Mouse (Mus musculus) kidney, adult 11 months (tissue): ENCODE data around the gene Slc5a10.

Experiments
- DNase-seq: peaks from one replicate; pipeline ENCODE4 v3.0.0; 2022

Gene Slc5a10

DNA sequence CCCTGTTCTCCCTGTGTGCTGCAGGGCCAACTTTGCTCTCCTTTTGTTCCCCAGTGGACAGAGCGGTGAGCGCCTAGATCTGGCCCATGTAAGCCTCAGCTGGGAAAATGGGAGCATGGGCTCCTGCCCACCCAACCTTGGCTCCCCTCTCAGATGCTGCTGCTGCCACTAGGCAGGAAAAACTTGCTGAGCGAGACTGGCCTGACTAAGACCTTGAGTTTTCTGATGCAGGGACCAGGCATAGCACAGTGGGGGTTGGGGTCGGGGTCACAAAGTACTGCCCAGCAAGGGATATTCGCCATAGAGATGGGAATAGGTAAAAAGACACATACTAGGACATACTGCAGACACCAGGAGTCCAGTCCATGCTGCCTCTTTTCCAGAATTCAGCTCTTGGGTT is 53.4 kb downstream of the Slc5a10 start:
- no peak for DNase-seq

DNA sequence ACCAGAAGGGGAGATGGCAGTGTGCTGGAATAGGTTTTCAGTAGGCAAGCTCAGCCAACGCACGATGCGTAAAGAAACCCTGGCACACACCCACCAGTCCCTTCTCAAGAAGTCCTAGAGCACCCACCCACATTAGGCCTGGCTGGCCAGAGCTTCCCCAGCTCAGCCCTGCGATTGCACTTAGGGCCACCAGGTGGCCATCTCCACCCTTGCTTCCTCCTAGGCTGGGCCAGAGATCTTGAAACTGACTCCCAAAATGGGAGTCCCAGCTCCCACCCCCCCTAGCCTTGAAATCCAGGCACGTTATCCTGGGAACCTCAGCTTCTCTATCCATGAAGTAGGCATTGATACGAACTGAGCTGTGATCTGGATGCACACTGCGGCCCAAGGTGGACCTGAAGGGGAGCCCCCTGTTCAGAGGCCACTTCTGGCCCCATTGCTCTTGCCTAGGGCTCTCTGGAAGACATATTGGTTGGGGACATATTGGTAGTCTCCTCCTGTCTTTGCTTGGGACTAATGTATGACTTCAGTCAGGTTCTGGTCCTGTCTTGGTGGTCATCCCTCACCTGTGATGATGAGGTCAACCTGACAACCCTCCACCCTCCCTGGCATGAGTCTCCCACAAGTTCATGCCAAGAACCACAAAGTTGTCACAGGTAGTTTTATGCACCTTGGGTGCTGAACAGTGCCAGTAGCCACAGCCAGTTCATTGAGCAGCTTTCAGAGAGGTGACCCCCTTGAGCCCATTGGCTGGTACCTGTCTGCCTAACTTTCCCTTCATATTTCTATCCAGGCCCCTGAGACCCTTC is 54.4 kb downstream of the Slc5a10 start:
- no peak for DNase-seq

- no peak for DNase-seq
These were observed 55.2 kb downstream of the Slc5a10 start for GRCm38 (mm10) chr11:61665401-61665800.

GRCm38 (mm10) chr11:61662189-61662588 is 58.4 kb downstream of the Slc5a10 start:
- DNase-seq = no peak

DNA sequence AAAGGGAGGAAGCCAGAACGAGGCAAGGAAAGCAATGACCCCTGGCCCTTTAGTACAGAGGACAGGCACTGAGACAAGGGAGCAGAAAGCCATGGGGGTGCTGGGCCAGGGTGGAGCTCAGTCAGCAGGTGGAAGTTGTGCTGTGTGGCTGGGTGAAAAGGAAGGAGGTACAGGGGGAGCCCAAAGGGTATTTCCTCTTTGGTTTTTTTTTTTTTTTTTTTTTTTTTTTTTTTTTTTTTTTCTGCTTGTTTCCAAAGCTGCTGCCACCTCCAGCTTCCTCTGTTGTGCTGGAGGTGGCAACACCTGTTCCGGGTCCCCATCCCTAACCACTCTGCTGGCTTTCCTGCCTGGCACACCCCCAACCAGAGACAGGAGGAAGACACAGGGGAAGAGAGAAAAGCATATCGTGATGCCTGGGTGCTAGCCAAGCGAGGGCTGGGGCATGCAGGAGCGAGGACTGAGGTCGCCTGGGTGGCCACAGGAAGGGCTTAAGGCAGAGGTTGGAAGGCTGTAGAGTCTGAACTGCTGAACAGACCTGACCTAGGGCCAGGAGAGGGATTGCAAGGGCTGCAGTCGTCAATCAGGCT is 59.7 kb downstream of the Slc5a10 start:
- DNase-seq = no peak

GRCm38 (mm10) chr11:61660001-61660400 is 60.6 kb downstream of the Slc5a10 start:
- DNase-seq = no peak

DNA sequence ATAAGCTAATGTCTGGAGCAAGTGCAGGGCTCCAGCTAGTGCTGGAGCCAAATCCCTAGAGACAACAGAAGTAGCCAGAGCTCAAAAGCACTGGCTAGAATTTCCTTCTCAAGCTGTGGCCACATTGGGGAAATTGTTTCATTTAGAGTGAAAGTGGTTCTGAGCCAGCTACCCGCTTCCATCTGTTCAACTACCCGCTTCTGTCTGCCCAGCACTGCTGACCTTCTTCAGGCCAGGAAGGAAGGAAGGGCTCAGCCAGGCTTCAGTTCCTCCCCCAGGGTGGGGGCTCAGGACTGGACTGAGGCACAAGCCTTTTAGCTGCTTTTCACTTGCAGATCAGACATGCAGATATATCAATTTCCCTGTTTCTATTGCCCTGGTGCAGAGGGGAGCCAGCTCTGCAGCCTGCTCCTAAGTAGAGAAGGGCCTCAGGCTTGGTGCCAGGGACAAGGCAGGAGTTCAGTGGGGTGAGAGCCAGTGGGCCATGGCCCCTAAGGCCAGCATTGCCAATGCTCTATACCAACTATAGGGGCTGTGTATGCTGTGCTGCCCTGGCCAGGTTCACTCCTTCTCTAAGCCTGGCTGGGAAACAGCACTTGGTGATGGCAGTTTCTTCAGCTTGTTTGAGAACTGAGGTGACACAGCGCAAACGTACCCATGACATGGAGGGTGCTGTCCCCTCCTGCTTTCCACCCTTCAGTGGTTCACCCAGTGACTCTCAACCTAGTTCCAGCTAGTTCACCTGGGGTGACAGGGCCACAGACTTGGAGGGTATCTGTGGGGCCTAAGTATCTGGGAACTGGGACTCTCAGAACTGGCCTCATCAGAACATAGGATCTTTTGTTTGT is 61.4 kb downstream of the Slc5a10 start:
- DNase-seq = peak; percentile 29

GRCm38 (mm10) chr11:61658360-61658922 is 62.2 kb downstream of the Slc5a10 start:
- no peak for DNase-seq

DNA sequence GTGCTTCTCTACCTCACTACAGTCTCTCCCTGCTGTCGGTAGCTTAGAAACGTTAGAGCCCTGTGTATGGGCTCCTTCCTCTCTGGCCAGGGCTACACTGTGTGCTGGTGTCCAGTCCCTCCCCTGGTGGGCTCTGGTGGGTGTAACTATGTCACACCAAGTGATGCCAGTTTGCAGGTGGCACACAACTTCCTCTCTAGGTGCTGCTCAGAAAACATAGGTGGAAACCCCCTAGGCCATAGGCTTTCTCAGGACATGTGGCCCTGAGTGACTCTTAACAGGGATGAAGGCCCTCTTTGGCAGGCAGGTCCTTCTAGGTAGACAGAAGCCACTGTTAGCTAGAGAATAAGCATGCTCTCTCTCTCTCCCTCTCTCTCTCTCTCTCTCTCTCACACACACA is 63.2 kb downstream of the Slc5a10 start:
- DNase-seq = no peak

DNA sequence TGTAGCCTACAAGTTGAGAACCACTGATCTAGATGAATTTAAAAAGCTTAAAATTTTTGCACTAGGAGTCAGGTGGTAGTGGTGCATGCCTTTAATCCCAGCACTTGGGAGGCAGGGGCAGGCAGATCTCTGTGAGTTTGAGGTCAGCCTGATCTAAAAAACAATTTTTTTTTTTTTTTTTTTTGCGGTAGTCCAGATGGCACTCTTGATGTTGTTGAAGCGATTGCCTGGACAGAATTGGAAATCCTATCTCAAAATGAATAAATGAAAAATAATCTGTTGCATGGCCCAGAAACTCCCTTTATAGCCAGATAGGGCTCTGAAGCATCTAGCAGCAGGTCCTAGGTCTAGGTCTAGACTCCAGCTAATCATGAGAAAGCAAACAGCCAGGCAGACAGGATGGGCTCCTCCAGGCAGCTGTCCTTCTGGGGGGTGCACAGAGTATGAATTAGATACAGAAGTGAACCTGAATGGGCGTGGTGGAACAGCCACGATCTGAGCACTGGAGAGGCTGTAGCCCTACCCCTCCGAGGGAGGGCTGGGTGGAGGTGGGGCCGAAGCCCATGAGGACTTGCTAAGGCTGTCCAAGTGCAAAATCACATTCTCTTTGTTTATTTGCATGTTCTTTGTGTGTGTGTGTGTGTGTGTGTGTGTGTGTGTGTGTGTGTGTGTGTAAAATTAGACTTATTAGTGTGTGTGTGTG is 64.3 kb downstream of the Slc5a10 start:
- DNase-seq = no peak

GRCm38 (mm10) chr11:61655649-61656048 is 65.0 kb downstream of the Slc5a10 start:
- DNase-seq = no peak

- DNase-seq = no peak
These were observed 65.8 kb downstream of the Slc5a10 start for GRCm38 (mm10) chr11:61654786-61655311.

DNA sequence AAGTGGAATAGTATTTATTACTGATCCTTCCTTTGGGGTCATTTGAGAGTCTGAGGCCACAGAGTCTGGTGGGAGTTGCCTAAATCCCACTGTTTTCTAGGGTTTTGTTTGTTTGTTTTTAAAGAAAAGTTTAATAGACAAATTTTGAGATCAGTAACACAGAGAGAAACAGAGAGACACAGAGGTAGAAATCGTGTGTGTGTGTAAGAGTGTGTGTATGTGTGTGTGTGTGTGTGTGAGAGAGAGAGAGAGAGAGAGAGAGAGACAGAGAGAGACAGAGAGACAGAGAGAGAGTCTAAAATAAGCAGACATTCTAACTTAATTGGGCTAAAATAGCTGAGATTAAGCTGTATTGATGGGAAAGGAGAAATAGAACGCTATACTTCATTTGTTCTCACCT is 67.1 kb downstream of the Slc5a10 start:
- no peak for DNase-seq

DNA sequence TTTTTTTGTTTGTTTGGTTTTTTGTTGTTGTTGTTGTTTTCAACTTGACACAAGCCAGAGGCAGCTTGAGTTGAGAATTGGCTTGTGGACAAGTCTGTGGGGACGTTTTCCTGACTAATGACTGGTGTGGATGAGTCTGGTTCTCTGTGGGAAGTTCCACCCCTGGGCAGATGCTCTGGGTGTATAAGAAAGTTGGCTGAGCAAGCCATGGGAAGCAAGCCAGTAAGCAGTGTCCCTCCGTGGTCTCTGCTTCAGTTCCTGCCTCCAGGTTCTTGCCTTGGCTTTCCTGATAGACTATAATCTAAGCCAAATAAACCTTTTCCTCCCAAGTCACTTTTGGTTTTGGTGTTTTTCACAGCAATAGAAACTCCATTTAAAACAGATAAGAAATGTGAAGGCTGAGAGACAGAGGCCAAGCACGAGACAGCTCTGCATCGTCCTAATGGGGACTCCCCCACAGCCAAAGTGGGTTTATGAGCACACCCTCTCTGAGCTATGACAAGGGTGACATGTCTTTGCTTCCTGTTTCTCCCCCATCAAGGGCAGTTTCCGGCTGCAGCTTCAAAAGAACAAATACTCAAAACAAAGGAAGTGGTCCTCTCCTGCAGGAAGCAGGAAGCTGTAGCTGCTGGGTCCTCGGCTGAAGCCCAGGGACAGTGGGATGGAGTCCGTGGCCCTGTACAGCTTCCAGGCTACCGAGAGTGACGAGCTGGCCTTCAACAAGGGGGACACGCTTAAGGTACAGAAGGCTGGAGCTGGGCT is 67.8 kb downstream of the Slc5a10 start, which contains the start of gene Grap:
Gene Grap (plus strand): TSS at position 580 of the 762 bp plus-strand sequence.
- peak; percentile 48 for DNase-seq

DNA sequence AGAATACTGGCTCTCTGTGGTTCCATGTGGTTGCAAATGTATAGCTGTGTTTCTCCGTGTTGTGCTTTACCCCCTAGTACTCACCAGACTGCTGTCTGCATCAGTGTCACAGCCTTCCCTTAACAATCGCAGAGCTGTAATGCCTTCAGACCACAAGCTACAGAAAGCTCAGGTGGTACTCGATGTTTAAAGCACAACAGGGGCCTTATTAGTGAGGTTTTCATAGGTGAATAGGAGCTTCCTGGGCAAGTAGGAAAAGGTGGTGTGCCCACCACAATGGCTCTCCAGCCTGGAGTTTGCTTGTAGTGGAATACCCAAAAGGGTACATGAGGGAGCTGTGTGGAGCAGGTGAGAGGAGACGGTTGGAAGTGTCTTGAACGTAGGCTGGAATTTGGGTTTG is 68.4 kb downstream of the Slc5a10 start:
- no peak for DNase-seq

DNA sequence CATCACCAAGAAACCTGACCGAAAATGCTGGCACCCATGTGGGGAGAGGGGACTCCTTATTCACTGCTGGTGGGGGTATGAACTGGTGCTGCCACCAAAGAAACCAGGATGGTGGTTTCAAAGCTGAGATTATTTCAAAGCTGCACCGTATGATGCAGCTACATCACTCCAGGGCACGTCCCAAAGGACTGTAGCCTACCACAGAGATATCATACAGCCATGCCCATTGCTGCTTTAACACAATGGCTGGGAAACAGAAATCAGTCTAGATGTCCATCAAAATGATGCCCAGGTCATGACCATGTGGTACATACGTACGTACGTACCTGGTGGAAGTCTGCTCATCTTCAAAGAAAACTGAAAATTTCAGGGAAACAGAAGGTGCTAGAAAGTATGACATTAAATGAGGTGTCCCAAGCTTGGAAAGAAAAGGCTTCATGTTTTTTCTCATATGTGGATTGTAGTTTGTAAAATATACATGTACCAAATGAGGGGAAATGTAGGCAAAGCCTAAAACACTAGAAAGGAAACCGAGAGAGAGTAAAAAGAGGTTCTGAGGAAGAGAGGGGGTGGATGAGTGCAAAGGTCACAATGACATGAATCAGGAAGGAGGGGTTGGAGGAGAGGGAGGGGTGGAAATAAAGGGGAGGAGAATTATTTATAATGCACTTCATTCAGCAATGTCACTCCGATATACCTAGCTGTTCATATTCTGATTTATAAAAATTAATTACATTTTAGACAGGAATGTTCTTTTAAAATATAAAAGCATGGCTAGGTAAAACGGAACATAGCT is 70.0 kb downstream of the Slc5a10 start:
- no peak for DNase-seq

- no peak for DNase-seq
These were observed 71.0 kb downstream of the Slc5a10 start for GRCm38 (mm10) chr11:61649626-61650025.

GRCm38 (mm10) chr11:61649163-61649580 is 71.5 kb downstream of the Slc5a10 start:
- no peak for DNase-seq

DNA sequence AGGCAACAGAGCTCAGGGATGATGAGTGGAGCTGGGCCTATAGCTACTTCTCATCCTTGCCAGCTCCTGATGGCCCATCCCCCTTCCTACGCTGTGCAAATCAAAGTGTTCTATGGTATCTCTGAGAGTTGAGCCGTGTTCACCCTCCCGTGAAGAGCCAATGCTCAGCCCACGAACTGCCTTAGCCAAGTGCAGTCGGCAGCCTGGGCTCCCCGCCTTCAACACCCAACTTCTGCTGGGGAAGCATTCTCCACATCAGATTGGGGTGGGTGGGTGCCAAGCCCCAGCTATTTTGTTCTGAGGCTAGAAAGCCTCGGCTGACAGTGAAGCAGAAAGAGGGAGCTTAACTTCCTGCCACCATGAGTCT is 71.9 kb downstream of the Slc5a10 start:
- no peak for DNase-seq

DNA sequence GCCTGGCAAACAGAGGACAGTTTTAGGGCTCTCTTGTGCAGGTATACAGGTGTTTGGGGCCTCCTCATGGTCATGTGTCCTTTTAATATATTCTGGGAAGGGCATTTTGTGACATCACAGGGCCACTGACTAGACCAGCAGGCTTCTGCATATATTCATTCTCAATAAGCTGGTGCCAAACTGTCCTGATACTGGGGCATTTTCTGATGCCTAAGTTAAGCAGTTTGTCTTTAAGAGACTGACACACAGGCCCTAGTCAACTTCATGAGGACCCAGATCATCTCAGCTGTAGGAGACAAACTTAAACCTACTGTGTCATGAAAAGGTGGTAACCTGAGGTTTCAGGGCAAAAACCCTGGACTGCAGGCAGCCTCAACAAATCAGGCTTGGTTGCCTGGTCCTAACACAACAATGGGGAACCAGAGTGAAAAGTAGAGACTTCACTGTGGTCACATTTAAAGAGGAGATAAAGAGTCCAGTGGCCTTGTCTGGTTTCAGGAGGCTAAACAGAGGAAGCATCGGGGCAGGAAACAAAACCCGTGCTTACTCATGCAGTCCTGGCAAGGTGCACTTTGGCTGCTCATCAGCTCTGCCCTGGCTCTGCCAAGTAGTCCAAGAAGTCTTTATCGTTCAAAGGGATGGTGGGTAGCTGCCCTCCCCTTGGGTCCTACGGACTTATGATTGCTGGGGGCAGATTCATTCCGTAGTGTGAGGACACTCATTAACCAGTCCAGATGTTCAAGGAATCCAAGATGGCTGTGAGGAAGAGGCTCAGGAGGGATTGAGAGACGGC is 72.5 kb downstream of the Slc5a10 start:
- peak; percentile 47 for DNase-seq
